Mouse (Mus musculus): ENCODE results near the gene Atl1.

Gene Atl1

DNA sequence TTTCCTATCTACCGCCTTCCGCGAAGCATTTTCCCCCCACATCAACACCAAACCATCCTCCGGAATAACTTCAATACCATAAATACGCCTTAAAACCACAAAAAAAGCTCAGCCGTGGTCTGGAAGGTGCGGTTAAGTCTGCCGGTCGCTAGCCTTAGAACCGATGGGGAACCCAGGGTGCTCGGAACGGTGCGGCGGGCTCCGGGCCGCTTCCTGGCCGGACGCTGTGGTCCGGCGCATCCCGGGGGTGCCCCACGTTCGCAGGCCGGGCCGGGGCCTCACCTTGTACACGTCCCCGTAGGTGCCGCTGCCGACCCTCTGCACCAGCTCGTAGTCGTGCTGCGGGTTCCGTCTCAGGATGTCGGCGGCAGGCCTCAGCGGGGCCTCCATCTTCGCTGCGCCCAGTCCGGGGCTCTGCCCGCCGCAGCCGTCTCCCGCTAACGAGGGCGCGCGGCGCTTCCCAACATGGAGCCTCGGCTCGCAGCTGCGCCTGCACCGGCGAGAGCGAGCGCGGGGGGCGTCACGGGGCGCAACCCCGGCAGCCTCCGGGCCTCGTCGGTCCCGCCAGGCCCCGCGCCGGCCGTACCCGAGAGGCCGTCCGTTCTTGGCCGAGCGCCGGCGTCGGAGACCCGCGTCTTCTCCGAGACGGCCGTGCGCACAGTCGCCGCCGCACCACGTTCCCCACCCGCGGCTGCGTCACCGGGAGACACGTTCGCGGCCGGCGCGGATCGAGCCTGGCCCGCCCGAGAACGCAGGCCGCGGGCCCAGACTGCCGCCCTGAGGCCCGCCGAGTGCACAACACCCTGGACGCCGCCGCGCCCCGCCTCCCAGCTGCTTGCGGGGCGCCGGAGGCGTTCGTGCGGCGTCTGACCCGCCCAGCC is at the start of gene Atl1, which contains the start of gene Map4k5:
TSS of gene Atl1 (plus strand) at position 244 of the 881 bp plus-strand sequence.
TSS of gene Map4k5 (minus strand) at position 830 of the 881 bp plus-strand sequence.
- DNase-seq (ENCODE audit: low read depth, low spot score) = peak; percentile 81

GRCm38 (mm10) chr12:69843531-69844445 is 48.6 kb upstream of the Atl1 start:
- no peak for DNase-seq (ENCODE audit: low read depth, low spot score)

GRCm38 (mm10) chr12:69845722-69846121 is 46.7 kb upstream of the Atl1 start:
- no peak for DNase-seq (ENCODE audit: low read depth, low spot score)

GRCm38 (mm10) chr12:69846499-69846898 is 45.9 kb upstream of the Atl1 start:
- DNase-seq (ENCODE audit: low read depth, low spot score) = no peak

DNA sequence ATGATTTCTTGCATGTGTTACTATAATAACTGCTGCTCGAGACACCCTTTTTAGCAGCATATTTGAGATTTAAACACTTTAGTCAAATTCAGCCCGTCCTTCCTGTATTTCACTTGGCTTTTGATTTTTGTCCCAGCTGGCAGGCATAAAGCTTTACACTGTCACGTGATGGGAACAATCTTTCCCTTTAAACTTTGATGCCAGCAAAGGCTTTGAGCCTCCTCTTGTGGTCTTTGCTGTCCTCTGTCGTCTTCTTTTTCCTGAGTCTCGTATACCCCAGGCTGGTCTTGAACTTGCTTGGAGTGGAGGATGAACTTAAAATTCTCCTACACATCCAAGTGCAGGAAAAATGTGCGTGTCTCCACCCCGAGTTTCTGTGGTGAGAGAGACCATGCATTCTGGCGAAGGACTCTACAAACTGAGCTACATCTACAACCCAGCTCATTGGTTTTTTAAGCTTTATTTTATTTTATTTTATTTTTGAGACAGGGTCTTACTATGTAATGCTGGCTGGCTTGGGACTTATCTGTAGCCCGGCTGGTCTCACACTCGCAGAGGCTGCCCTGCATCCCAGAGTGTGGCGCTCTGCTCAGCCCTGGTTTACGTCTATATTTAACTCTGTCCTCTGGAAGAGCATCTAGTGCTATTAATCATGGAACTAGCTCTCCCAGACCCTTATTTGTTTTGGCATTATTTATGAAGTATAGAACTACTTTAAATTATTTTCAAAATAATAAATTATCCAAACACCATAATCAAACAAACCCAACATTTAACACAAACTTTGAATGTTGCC is 44.1 kb upstream of the Atl1 start:
- no peak for DNase-seq (ENCODE audit: low read depth, low spot score)

GRCm38 (mm10) chr12:69852288-69852687 is 40.1 kb upstream of the Atl1 start:
- no peak for DNase-seq (ENCODE audit: low read depth, low spot score)

DNA sequence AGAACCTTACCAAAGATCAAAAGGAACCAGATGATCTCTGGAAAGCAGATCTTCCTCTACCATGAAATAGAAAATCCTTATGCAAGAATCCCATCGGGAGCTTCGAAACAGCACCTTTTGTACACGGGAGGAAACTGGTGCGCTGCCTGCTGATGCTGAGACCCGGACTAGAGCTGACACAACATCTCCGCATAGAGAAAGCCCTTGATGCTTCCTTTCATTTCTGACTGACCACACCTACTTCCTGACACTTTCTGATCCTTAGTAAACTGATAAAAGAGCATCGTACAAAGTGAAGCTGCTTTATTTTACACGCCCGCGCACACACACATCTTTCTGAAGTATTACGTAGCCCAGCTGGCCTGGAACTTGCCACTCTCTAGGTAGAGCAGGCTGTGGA is 39.0 kb upstream of the Atl1 start:
- DNase-seq (ENCODE audit: low read depth, low spot score) = no peak

- no peak for DNase-seq (ENCODE audit: low read depth, low spot score)
Observed at GRCm38 (mm10) chr12:69853942-69854341, 38.5 kb upstream of the Atl1 start.

- no peak for DNase-seq (ENCODE audit: low read depth, low spot score)
Observed at GRCm38 (mm10) chr12:69855641-69856300, 36.6 kb upstream of the Atl1 start.

DNA sequence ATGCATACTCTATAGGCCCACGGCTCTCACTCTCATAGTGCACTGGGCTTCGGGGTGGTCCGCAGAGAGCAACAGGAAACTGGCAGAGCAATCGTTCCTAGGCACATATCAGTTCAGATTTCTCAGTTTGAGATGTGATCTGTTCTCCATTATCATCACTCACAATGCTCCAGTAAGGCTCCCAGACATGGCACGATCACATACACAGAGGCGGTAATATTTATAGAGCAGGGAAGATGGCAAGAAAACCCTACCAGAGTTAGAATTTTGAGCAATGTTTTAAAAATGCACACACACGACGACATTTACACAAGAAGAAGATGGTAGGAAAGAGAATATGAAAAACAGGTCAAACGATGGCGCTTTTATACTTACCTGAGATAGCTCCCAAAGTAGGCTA is 36.0 kb upstream of the Atl1 start:
- no peak for DNase-seq (ENCODE audit: low read depth, low spot score)

GRCm38 (mm10) chr12:69857597-69857996 is 34.8 kb upstream of the Atl1 start:
- no peak for DNase-seq (ENCODE audit: low read depth, low spot score)

- DNase-seq (ENCODE audit: low read depth, low spot score) = no peak
Observed at GRCm38 (mm10) chr12:69858847-69859246, 33.6 kb upstream of the Atl1 start.

DNA sequence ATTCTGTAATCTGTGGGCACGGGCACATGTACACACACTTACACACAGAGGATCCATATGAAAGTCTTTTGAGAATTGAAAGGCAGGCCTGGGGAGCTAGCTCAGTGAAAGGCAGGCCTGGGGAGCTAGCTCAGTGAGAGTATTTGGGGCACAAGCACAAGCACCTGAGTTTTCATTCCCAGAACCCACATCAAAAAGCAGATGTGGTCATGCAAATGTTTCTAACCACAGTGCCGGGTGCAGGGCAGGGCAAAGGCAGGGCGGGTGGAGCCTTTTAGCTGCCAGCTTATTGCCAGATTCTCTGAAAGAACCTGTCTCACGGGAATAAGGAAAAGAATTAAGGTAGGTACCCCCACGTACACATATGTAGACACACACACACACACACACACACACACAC is 28.9 kb upstream of the Atl1 start:
- DNase-seq (ENCODE audit: low read depth, low spot score) = no peak

DNA sequence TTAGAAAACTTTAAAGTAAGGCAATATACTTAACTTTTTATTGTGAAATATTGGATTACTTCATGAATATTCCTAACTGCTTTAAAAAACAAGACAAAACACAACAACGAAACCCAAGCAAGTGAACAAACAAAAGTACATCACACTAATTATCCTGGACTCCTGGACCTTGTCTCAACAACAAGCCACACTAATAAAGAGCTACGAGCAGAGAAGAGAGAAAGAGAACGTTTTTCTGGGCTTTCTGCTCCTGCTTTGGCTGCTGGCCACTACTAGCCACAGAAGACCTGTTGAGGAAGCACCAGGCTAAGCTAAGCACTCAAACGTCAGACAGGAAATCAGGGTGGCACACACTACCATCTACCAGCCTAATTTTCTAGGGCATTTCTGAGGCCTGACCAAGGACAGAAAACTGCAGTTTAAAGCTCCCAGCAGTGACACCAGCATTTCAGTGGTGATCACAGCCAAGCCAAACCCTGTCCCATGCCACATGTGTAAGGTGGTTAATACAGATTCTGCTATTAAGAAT is 28.2 kb upstream of the Atl1 start:
- DNase-seq (ENCODE audit: low read depth, low spot score) = no peak

- DNase-seq (ENCODE audit: low read depth, low spot score) = no peak
Observed at GRCm38 (mm10) chr12:69867338-69867737, 25.1 kb upstream of the Atl1 start.

DNA sequence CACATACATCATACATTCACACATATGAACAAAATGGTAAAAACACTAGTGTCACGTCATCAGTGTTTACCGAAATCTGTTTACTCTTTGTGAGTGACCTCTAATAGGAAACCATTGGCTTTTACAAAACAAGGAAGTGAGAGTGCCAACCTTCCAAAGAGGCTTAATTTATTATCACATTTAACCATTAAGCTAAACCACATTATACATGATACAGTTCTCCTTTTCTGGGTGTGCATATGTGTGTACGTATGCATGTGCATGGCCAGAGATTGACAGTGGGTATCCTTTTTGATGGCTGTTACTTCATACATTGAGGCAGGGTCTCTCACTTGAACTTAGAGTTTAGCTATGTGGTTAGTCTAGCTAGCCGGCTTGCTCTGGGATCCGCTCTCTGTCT is 20.8 kb upstream of the Atl1 start:
- DNase-seq (ENCODE audit: low read depth, low spot score) = no peak

DNA sequence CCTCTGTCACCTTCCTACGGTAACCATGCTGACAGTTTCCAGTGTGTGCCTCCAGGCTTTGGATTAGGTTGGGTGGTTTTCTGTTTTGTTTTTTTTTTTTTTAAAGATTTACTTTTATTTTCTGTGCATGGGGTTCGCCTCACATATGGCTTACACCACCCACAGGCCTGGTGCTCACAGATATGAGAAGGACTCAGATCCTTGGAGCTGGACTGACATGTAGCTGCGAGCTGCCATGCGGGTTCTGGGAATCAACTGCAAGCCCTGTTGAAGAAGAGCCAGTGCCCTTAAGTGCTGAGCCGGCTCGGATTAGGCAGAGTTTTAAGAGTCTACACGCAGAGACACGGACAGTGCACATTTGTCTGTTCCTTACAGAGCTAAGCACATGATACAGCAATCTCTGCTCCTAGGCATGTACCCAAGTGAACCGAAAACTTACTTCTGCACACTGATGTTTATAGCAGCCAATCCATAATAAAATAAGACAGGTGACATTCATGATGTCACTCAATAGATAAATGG is 14.5 kb upstream of the Atl1 start:
- DNase-seq (ENCODE audit: low read depth, low spot score) = no peak

DNA sequence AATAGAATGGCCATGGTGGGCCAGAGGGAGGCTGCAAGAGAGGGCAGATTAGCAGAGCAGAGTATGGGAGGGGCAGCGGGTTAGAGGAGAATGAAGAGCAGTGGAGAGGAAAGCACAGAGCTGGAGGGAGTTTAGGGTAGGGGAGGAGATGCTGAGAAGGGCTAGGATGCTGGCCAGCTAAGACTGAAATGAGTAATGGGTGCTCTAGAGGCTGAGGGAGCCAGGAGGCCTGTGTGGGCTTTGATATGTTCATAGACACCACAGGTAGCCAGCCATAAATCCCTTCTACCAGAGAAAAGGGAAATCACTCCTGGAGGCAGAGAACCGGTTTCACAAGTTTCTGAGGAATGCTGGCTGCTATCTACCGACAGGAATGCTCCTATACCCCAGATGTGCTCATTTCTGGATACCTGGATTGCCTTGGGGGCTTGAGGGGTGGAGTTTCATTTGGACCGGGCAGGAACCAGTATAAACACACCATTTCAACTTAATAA is 13.2 kb upstream of the Atl1 start:
- no peak for DNase-seq (ENCODE audit: low read depth, low spot score)

GRCm38 (mm10) chr12:69879739-69880138 is 12.7 kb upstream of the Atl1 start:
- no peak for DNase-seq (ENCODE audit: low read depth, low spot score)

DNA sequence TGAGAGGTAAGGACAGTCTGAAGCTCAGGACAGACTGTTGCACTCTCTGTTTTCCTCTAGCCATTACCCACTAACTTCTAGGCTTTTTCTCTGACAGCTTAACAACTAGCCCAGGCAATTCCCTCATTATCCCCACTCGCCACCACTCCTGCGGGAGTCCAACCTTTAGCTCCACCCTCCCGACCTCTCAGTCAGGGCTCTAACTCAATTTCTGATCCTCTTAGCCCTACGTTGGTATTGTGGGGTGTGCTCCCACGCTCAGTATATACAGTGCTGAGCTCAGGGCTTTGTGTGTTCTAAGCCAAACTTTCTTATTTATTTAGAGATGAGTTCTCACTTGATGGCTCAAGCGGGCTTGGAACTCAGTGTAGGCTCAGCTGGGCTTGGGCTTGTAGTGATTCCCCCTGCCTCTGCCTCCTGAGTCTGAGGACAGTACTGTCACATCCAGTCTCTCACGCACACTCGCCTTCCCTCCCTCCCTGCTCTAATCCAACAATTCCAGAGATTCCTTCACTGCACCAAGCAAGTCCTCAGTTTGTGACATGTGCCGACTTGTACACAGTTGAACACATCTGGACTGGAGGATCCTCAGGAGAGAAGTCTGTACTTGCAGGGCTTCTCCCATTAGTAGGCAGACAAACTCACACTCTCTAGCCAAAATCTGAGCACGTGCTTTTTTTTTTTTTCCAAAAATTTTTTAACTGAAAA is 11.1 kb upstream of the Atl1 start:
- DNase-seq (ENCODE audit: low read depth, low spot score) = no peak

Data from retina, postnatal 7 days (tissue).